Mouse (Mus musculus) left cerebral cortex, adult 11 months (tissue): ENCODE results near the gene Rabepk.
"Not testable (repeated sequence)": the region's sequence is repeated elsewhere in the genome, so short reads cannot be mapped to it uniquely, and the experiment has no call there.

ENCODE experiments used
- DNase-seq: peaks from one replicate; pipeline ENCODE4 v3.0.0; 2022; ENCODE audit warnings: low spot score

Rabepk gene

GRCm38 (mm10) chr2:34804172-34804571 is 4.5 kb upstream of the Rabepk start:
- DNase-seq: no peak

- no peak for DNase-seq
These were observed 4.0 kb upstream of the Rabepk start for GRCm38 (mm10) chr2:34803746-34804145.

GRCm38 (mm10) chr2:34802565-34803245 is 3.0 kb upstream of the Rabepk start:
- not testable (repeated sequence) for DNase-seq

- peak; percentile 98 for DNase-seq
These were observed 2.1 kb upstream of the Rabepk start for GRCm38 (mm10) chr2:34801516-34802482.

GRCm38 (mm10) chr2:34800371-34800770 is 659 bp upstream of the Rabepk start:
- DNase-seq: no peak

GRCm38 (mm10) chr2:34795426-34795825 is 4.3 kb downstream of the Rabepk start:
- DNase-seq: no peak

GRCm38 (mm10) chr2:34794511-34794910 is 5.2 kb downstream of the Rabepk start:
- no peak for DNase-seq

GRCm38 (mm10) chr2:34792543-34792942 is 7.2 kb downstream of the Rabepk start:
- not testable (repeated sequence) for DNase-seq

GRCm38 (mm10) chr2:34790282-34790681 is 9.4 kb downstream of the Rabepk start:
- DNase-seq: no peak

GRCm38 (mm10) chr2:34784085-34784484 is 15.6 kb downstream of the Rabepk start:
- DNase-seq: no peak

GRCm38 (mm10) chr2:34783064-34784020 is 16.4 kb downstream of the Rabepk start:
- no peak for DNase-seq

GRCm38 (mm10) chr2:34777237-34777868 is 22.4 kb downstream of the Rabepk start:
- no peak for DNase-seq

GRCm38 (mm10) chr2:34774493-34774892 is 25.2 kb downstream of the Rabepk start:
- no peak for DNase-seq

GRCm38 (mm10) chr2:34773673-34774072 is 26.0 kb downstream of the Rabepk start:
- no peak for DNase-seq

GRCm38 (mm10) chr2:34772252-34773235 is 27.2 kb downstream of the Rabepk start:
- DNase-seq: peak; percentile 37

- peak; percentile 100 for DNase-seq
These were observed 28.1 kb downstream of the Rabepk start, which contains the start of gene Hspa5 for GRCm38 (mm10) chr2:34771368-34772226. Gene Hspa5, plus strand, starts transcription at chr2:34771970.

- no peak for DNase-seq
These were observed 28.8 kb downstream of the Rabepk start for GRCm38 (mm10) chr2:34770951-34771350.

- no peak for DNase-seq
These were observed 29.7 kb downstream of the Rabepk start for GRCm38 (mm10) chr2:34770049-34770448.

- no peak for DNase-seq
These were observed 34.9 kb downstream of the Rabepk start for GRCm38 (mm10) chr2:34764801-34765200.
